Mouse (Mus musculus) neural tube, embryonic 11.5 days (tissue): Measurements from ENCODE around the gene Dlg2. TPM values are rescaled to one million over a fixed set of nuclear protein-coding genes. Genes with fewer than 3 reads are reported as not detected.

Source experiments
- ATAC-seq: fragments of 200-750 bp; cut with Nextera tagmentation; 2 replicates; pipeline ENCODE4 v1.8.0; 2017; ENCODE audit warnings: moderate number of reproducible peaks, mild to moderate bottlenecking, moderate TSS enrichment, moderate library complexity; ENCODE audit not compliant: insufficient read depth, low FRiP score, low TSS enrichment
- DNase-seq: peaks from one replicate; pipeline ENCODE4 v3.0.0-alpha.2; 2015; ENCODE audit warnings: low spot score
- H3K27ac ChIP-seq: fragments of 300-500 bp; sonication (generic); 2 replicates; pipeline ENCODE4 v1.5.1; 2014; ENCODE audit warnings: low read depth, mild to moderate bottlenecking, low read length
- H3K27me3 ChIP-seq: fragments of 300-500 bp; sonication (generic); 2 replicates; pipeline ENCODE4 v1.6.1; 2014; ENCODE audit warnings: mild to moderate bottlenecking, low read length, mixed read lengths; ENCODE audit not compliant: control insufficient read depth, insufficient read depth
- H3K36me3 ChIP-seq: fragments of 300-500 bp; sonication (generic); 2 replicates; pipeline ENCODE4 v1.6.1; 2014; ENCODE audit warnings: mild to moderate bottlenecking, low read length, moderate library complexity, mixed read lengths; ENCODE audit not compliant: control insufficient read depth, insufficient read depth
- H3K4me1 ChIP-seq: fragments of 300-500 bp; sonication (generic); 2 replicates; pipeline ENCODE4 v1.6.1; 2014; ENCODE audit warnings: low read length, mixed read lengths; ENCODE audit not compliant: control insufficient read depth, insufficient read depth
- H3K4me2 ChIP-seq: fragments of 300-500 bp; sonication (generic); 2 replicates; pipeline ENCODE4 v1.6.1; 2014; ENCODE audit warnings: low read depth, mild to moderate bottlenecking, moderate library complexity
- H3K4me3 ChIP-seq: fragments of 300-500 bp; sonication (generic); 2 replicates; pipeline ENCODE4 v1.5.1; 2014; ENCODE audit warnings: low read depth, low read length
- H3K9ac ChIP-seq: fragments of 300-500 bp; sonication (generic); 2 replicates; pipeline ENCODE4 v1.6.1; 2014; ENCODE audit warnings: mild to moderate bottlenecking, low read length
- H3K9me3 ChIP-seq: fragments of 300-500 bp; sonication (generic); 2 replicates; pipeline ENCODE4 v1.6.1; 2016; ENCODE audit warnings: low read length; ENCODE audit not compliant: control insufficient read depth
- WGBS: fragments of 180-500 bp; shearing (Covaris S2); extraction: QIAGEN DNeasy Blood & Tissue Kit; methylation state at CpG from one replicate; pipeline ENCODE4 v1.1.7; 2014; 5-methylcytosine and 5-hydroxymethylcytosine counted together
- polyA plus RNA-seq: library from polyadenylated mRNA; unstranded; fragments of >200 nt; fragmentation: Nextera tagmentation; extraction: Ambion mirVana; gene quantifications from 2 replicates; pipeline ENCODE4 v1.2.1, GENCODE M21; 2014

The Dlg2 gene
- polyA plus RNA-seq, 1 experiment from 2014 or later: 5.1 TPM

- H3K27ac ChIP-seq: no peak overlapping the region
- 85% methylated on average over 3 of the region's 3 CpGs for WGBS
- no peak overlapping the region for H3K4me2 ChIP-seq
- ATAC-seq (no peak), DNase-seq (no peak)
- no peak overlapping the region for H3K9ac ChIP-seq
- H3K9me3 ChIP-seq: no peaks in the 10 kb centered on the region
- H3K27me3 ChIP-seq: no peaks in the 10 kb centered on the region
- no peak overlapping the region for H3K4me3 ChIP-seq
- no peaks in the 10 kb centered on the region for H3K36me3 ChIP-seq
- no peaks in the 10 kb centered on the region for H3K4me1 ChIP-seq
These were observed 1309.4 kb downstream of the Dlg2 start for GRCm38 (mm10) chr7:91785871-91786270.

- no peak overlapping the region for H3K4me3 ChIP-seq
- no peaks in the 10 kb centered on the region for H3K27me3 ChIP-seq
- no peaks in the 10 kb centered on the region for H3K36me3 ChIP-seq
- H3K9ac ChIP-seq: no peak overlapping the region
- no peak overlapping the region for H3K4me2 ChIP-seq
- DNase-seq (no peak), ATAC-seq (no peak)
- no peak overlapping the region for H3K27ac ChIP-seq
- H3K4me1 ChIP-seq: no peaks in the 10 kb centered on the region
- 83% methylated on average over 4 of the region's 4 CpGs for WGBS
- no peaks in the 10 kb centered on the region for H3K9me3 ChIP-seq
These were observed 1314.6 kb downstream of the Dlg2 start for GRCm38 (mm10) chr7:91790949-91791564.

GRCm38 (mm10) chr7:91806632-91807031 lies 1330.2 kb downstream of the Dlg2 start:
- DNase-seq: no peak
- H3K27me3 ChIP-seq: no peaks in the 10 kb centered on the region
- ATAC-seq: no peak
- H3K4me1 ChIP-seq: no peaks in the 10 kb centered on the region
- no peak overlapping the region for H3K4me2 ChIP-seq
- no peaks in the 10 kb centered on the region for H3K9me3 ChIP-seq
- H3K36me3 ChIP-seq: no peaks in the 10 kb centered on the region
- H3K4me3 ChIP-seq: no peak overlapping the region
- H3K9ac ChIP-seq: no peak overlapping the region
- 59% methylated on average over 4 of the region's 4 CpGs for WGBS
- H3K27ac ChIP-seq: no peak overlapping the region

GRCm38 (mm10) chr7:91810774-91811173 lies 1334.3 kb downstream of the Dlg2 start:
- no peaks in the 10 kb centered on the region for H3K9me3 ChIP-seq
- ATAC-seq: no peak
- H3K4me1 ChIP-seq: no peaks in the 10 kb centered on the region
- H3K4me3 ChIP-seq: no peak overlapping the region
- no peak overlapping the region for H3K27ac ChIP-seq
- H3K27me3 ChIP-seq: no peaks in the 10 kb centered on the region
- H3K36me3 ChIP-seq: no peaks in the 10 kb centered on the region
- no peak for DNase-seq
- H3K4me2 ChIP-seq: no peak overlapping the region
- no peak overlapping the region for H3K9ac ChIP-seq
- WGBS: 68% methylated on average over 2 of the region's 2 CpGs

GRCm38 (mm10) chr7:91818004-91818403 lies 1341.5 kb downstream of the Dlg2 start:
- Histone ChIP-seq H3K4me1 (no peaks in the 10 kb centered on the region), H3K27ac (no peak overlapping the region), H3K4me2 (no peak overlapping the region), H3K9ac (no peak overlapping the region), H3K4me3 (no peak overlapping the region), H3K9me3 (no peaks in the 10 kb centered on the region), H3K36me3 (no peaks in the 10 kb centered on the region), H3K27me3 (no peaks in the 10 kb centered on the region)
- no peak for ATAC-seq
- 66% methylated on average over 1 of the region's 1 CpGs for WGBS
- no peak for DNase-seq

- Histone ChIP-seq H3K9me3 (no peaks in the 10 kb centered on the region), H3K36me3 (no peaks in the 10 kb centered on the region), H3K4me2 (no peak overlapping the region), H3K27me3 (no peaks in the 10 kb centered on the region), H3K4me3 (no peak overlapping the region), H3K9ac (no peak overlapping the region), H3K27ac (no peak overlapping the region), H3K4me1 (no peaks in the 10 kb centered on the region)
- ATAC-seq (no peak), DNase-seq (no peak)
- 79% methylated on average over 5 of the region's 5 CpGs for WGBS
These were observed 1355.7 kb downstream of the Dlg2 start for GRCm38 (mm10) chr7:91832207-91832606.

GRCm38 (mm10) chr7:91845723-91846122 lies 1369.3 kb downstream of the Dlg2 start:
- H3K9ac ChIP-seq: no peak overlapping the region
- no peak overlapping the region for H3K4me3 ChIP-seq
- no peaks in the 10 kb centered on the region for H3K36me3 ChIP-seq
- WGBS: 49% methylated on average over 1 of the region's 1 CpGs
- H3K9me3 ChIP-seq: no peaks in the 10 kb centered on the region
- no peak overlapping the region for H3K4me2 ChIP-seq
- no peaks in the 10 kb centered on the region for H3K27me3 ChIP-seq
- ATAC-seq (no peak), DNase-seq (no peak)
- no peaks in the 10 kb centered on the region for H3K4me1 ChIP-seq
- no peak overlapping the region for H3K27ac ChIP-seq

- no peaks in the 10 kb centered on the region for H3K27me3 ChIP-seq
- DNase-seq (no peak), ATAC-seq (no peak)
- H3K4me3 ChIP-seq: no peak overlapping the region
- H3K9ac ChIP-seq: no peak overlapping the region
- H3K27ac ChIP-seq: no peak overlapping the region
- no peaks in the 10 kb centered on the region for H3K36me3 ChIP-seq
- H3K9me3 ChIP-seq: no peaks in the 10 kb centered on the region
- no peak overlapping the region for H3K4me2 ChIP-seq
- H3K4me1 ChIP-seq: no peaks in the 10 kb centered on the region
These were observed 1372.9 kb downstream of the Dlg2 start for GRCm38 (mm10) chr7:91849364-91849763.

GRCm38 (mm10) chr7:91853653-91854052 lies 1377.2 kb downstream of the Dlg2 start:
- ATAC-seq (no peak), DNase-seq (no peak)
- Histone ChIP-seq H3K9me3 (no peaks in the 10 kb centered on the region), H3K27me3 (no peaks in the 10 kb centered on the region), H3K4me3 (no peak overlapping the region), H3K36me3 (no peaks in the 10 kb centered on the region), H3K4me1 (no peaks in the 10 kb centered on the region), H3K4me2 (no peak overlapping the region), H3K27ac (no peak overlapping the region), H3K9ac (no peak overlapping the region)
- WGBS: 76% methylated on average over 4 of the region's 4 CpGs
